Mouse (Mus musculus): ENCODE measurements around the gene Gapvd1. TPM values are rescaled to one million over a fixed set of nuclear protein-coding genes. Genes with fewer than 3 reads are reported as not detected.
"Not testable (repeated sequence)": the region's sequence is repeated elsewhere in the genome, so short reads cannot be mapped to it uniquely, and the experiment has no call there.

Gene Gapvd1
- polyA plus RNA-seq, 1 experiment from 2014 or later = 78.5 TPM

DNA sequence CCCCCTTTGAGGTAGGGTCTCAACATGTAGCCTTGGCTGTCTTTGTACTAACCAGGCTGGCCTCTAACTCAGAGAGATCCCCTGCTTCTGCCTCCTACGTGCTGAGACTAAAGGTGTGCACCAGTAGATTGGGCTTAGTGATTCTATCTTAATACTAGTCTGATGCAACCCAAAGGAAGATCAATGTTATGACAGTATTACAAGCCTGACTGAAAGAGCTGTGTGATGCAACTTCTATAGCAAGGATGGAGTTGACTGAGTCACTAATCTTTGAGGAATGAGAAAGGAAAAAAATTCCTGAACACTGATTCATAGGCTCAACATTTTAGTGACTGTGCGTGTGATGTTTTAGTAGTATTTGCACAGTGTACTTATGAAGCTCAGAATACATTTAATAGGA is 15.0 kb upstream of the Gapvd1 start:
- Histone ChIP-seq H3K36me3 (peaks cover 24% of the 10 kb centered on the region), H3K4me2 (peak overlapping the region; percentile 49; the same call in 1 of the 2 replicates), H3K9me3 (replicated peaks) (no peaks in the 10 kb centered on the region), H3K4me1 (replicated peaks) (peaks cover 25% of the 10 kb centered on the region), H3K27me3 (replicated peaks) (no peaks in the 10 kb centered on the region), H3K4me3 (0 out of 2 replicates have a peak overlapping the region, but pooled peaks have one; percentile 96), H3K9ac (no peak overlapping the region), H3K27ac (ENCODE audit: poor library complexity, severe bottlenecking) (no peak overlapping the region)
- WGBS = 83% methylated on average over 2 of the region's 2 CpGs
- no peak for ATAC-seq (ENCODE audit: insufficient number of reproducible peaks, low FRiP score)

GRCm38 (mm10) chr2:34764801-34765200 is 9.8 kb upstream of the Gapvd1 start:
- H3K27ac ChIP-seq (ENCODE audit: poor library complexity, severe bottlenecking) = no peak overlapping the region
- no peak overlapping the region for H3K9ac ChIP-seq
- 88% methylated on average over 5 of the region's 12 CpGs for WGBS
- no peak for ATAC-seq (ENCODE audit: insufficient number of reproducible peaks, low FRiP score)
- no peaks in the 10 kb centered on the region for H3K4me1 ChIP-seq (replicated peaks)
- no peak overlapping the region for H3K4me3 ChIP-seq
- no peaks in the 10 kb centered on the region for H3K27me3 ChIP-seq (replicated peaks)
- H3K9me3 ChIP-seq (replicated peaks) = no peaks in the 10 kb centered on the region
- no peak overlapping the region for H3K4me2 ChIP-seq
- H3K36me3 ChIP-seq = no peaks in the 10 kb centered on the region

DNA sequence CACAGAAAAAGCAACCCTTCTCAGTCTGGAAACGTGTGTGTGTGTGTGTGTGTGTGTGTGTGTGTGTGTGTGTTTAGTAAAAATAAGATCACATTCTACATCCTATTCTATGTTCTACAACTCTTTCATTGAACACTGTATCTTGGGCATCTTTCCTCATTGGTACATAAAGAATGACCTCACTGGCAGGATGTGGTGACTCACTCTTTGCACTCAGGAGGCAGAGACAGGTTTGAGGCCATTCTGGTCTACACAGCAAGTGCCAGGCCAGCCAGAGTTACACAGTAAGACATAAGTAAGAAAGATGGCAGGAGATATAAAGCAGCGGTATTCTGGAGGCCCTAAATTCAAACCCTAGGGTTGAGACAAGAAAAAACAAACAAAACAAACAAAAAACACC is 7.8 kb upstream of the Gapvd1 start:
- Histone ChIP-seq H3K27ac (ENCODE audit: poor library complexity, severe bottlenecking) (no peak overlapping the region), H3K9me3 (replicated peaks) (no peaks in the 10 kb centered on the region; the same call in 1 of the 2 replicates), H3K4me3 (no peak overlapping the region), H3K27me3 (replicated peaks) (no peaks in the 10 kb centered on the region), H3K4me2 (no peak overlapping the region), H3K36me3 (no peaks in the 10 kb centered on the region), H3K4me1 (replicated peaks) (no peaks in the 10 kb centered on the region), H3K9ac (no peak overlapping the region)
- WGBS = 55% methylated on average over 2 of the region's 2 CpGs
- ATAC-seq (ENCODE audit: insufficient number of reproducible peaks, low FRiP score) = no peak

- 52% methylated on average over 2 of the region's 2 CpGs for WGBS
- no peak overlapping the region for H3K4me2 ChIP-seq
- H3K27me3 ChIP-seq (replicated peaks) = no peaks in the 10 kb centered on the region
- H3K4me1 ChIP-seq (replicated peaks) = no peaks in the 10 kb centered on the region
- H3K27ac ChIP-seq (ENCODE audit: poor library complexity, severe bottlenecking) = no peak overlapping the region
- ATAC-seq (ENCODE audit: insufficient number of reproducible peaks, low FRiP score) = no peak
- no peaks in the 10 kb centered on the region for H3K36me3 ChIP-seq
- no peaks in the 10 kb centered on the region; the same call in 1 of the 2 replicates for H3K9me3 ChIP-seq (replicated peaks)
- H3K4me3 ChIP-seq = no peak overlapping the region
- H3K9ac ChIP-seq = no peak overlapping the region
These were observed 7.1 kb upstream of the Gapvd1 start for GRCm38 (mm10) chr2:34762174-34762573.

GRCm38 (mm10) chr2:34761272-34761671 is 6.2 kb upstream of the Gapvd1 start:
- H3K36me3 ChIP-seq; H3K27me3 ChIP-seq (replicated peaks); H3K9me3 ChIP-seq (replicated peaks); H3K27ac ChIP-seq (ENCODE audit: poor library complexity, severe bottlenecking); H3K4me3 ChIP-seq; H3K9ac ChIP-seq; H3K4me2 ChIP-seq; H3K4me1 ChIP-seq (replicated peaks); ATAC-seq (ENCODE audit: insufficient number of reproducible peaks, low FRiP score): not testable (repeated sequence)
- WGBS = 80% methylated on average over 5 of the region's 5 CpGs

DNA sequence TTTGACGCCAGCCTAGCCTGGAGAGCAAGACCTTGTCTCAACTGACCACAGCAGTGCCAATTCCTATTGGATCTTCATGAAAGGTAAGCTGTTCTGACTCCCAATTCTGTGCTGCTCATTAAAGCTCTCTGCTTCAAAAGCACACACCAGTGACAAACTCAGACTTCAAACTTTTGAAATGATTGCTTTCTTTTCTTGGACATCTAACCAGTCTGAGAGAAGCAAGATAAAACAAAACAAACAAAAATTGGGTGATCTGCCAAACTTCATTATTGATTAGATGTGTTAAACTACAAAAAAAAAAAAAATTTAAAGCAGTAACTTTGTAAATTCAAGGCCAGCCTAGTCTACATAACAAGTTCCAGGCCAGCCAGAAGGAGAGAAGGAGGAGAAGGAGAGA is 2.3 kb upstream of the Gapvd1 start:
- 66% methylated on average over 1 of the region's 1 CpGs for WGBS
- no peak for ATAC-seq (ENCODE audit: insufficient number of reproducible peaks, low FRiP score)

DNA sequence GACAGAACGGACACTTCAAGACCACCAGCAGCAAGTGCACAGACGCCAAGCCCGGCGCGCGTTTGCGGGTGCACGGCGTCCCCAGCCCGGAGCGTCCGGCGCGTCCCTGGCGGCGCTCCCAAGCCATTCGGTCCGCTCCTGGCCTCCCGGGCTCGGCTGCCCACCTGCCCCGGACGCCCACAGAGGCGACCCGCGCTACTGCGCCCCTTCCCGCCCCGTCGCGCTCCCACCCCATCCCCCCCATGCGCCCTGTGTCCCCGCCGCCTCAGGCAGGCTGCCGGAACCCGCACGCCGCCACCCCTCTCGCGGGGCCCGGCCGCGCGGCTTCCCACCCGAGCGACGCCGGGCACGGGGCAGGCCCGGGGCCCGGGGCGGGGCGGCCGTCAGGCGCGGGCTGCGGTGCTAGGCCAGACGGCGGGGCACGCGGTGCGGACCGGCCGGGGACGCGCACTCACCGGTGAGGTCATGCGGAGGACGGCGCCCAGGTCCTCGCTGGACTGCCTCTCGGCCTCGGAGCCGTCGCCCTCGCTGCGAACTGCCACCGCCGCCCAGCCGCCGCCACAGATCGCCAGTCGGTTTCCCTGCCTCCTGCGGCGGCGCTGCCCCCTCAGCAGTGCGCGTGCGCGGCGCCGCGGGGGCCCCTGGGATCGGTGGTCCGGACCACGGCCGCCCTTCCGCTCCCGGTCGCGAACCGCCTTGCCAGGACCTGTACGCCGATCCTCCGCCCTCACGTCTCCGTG is 1.1 kb downstream of the Gapvd1 start:
- no peaks in the 10 kb centered on the region; the same call in 1 of the 2 replicates for H3K9me3 ChIP-seq (replicated peaks)
- peak; percentile 93 for ATAC-seq (ENCODE audit: insufficient number of reproducible peaks, low FRiP score)
- peak overlapping the region; percentile 87 for H3K4me3 ChIP-seq
- WGBS = under 1% methylated on average over 99 of the region's 106 CpGs
- H3K27ac ChIP-seq (ENCODE audit: poor library complexity, severe bottlenecking) = peak overlapping the region; percentile 98
- no peaks in the 10 kb centered on the region for H3K36me3 ChIP-seq
- H3K4me2 ChIP-seq = peak overlapping the region; percentile 75
- H3K4me1 ChIP-seq (replicated peaks) = peaks cover 16% of the 10 kb centered on the region
- no peaks in the 10 kb centered on the region for H3K27me3 ChIP-seq (replicated peaks)
- peak overlapping the region; percentile 95 for H3K9ac ChIP-seq

More for the DNA sequence above, 2.3 kb upstream of the Gapvd1 start:
- Histone ChIP-seq H3K27me3 (replicated peaks) (no peaks in the 10 kb centered on the region), H3K36me3 (no peaks in the 10 kb centered on the region), H3K9me3 (replicated peaks) (no peaks in the 10 kb centered on the region; the same call in 1 of the 2 replicates), H3K27ac (ENCODE audit: poor library complexity, severe bottlenecking) (no peak overlapping the region), H3K4me2 (no peak overlapping the region), H3K4me3 (no peak overlapping the region), H3K4me1 (replicated peaks) (peaks cover 10% of the 10 kb centered on the region), H3K9ac (no peak overlapping the region)

GRCm38 (mm10) chr2:34750245-34750644 is 4.8 kb downstream of the Gapvd1 start:
- H3K27me3 ChIP-seq (replicated peaks) = no peaks in the 10 kb centered on the region
- no peaks in the 10 kb centered on the region for H3K9me3 ChIP-seq (replicated peaks)
- H3K4me1 ChIP-seq (replicated peaks) = peaks cover 15% of the 10 kb centered on the region
- H3K4me3 ChIP-seq = no peak overlapping the region
- no peak for ATAC-seq (ENCODE audit: insufficient number of reproducible peaks, low FRiP score)
- H3K4me2 ChIP-seq = no peak overlapping the region
- 61% methylated on average over 2 of the region's 2 CpGs for whole genome bisulfite sequencing
- H3K36me3 ChIP-seq = no peaks in the 10 kb centered on the region
- no peak overlapping the region for H3K9ac ChIP-seq
- no peak overlapping the region for H3K27ac ChIP-seq (ENCODE audit: poor library complexity, severe bottlenecking)

DNA sequence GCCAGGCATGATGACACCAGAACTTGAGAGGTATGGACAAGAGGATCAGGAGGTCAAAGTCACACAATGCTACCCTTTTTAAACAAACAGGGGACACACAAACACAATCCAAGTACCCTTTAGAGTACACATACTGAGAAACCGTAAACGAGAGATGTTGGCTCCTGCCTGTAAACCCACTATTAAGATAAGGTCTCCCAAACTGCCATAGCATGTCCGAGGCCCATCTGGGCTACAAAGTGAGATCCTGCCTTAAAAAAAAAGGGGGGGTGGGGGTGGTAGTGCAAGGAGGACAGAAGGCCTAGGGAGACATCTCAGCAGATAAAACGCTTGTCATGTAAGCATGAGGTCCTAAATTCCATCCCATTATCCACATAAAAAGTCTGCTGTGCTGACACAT is 6.6 kb downstream of the Gapvd1 start:
- Histone ChIP-seq H3K4me1 (replicated peaks) (peaks cover 11% of the 10 kb centered on the region), H3K4me3 (no peak overlapping the region), H3K4me2 (no peak overlapping the region), H3K9ac (no peak overlapping the region), H3K27me3 (replicated peaks) (no peaks in the 10 kb centered on the region), H3K36me3 (peaks cover 9% of the 10 kb centered on the region; the same call in 1 of the 2 replicates), H3K9me3 (replicated peaks) (no peaks in the 10 kb centered on the region), H3K27ac (ENCODE audit: poor library complexity, severe bottlenecking) (no peak overlapping the region)
- no peak for ATAC-seq (ENCODE audit: insufficient number of reproducible peaks, low FRiP score)
- WGBS = 87% methylated on average over 4 of the region's 4 CpGs

- Histone ChIP-seq H3K27ac (ENCODE audit: poor library complexity, severe bottlenecking) (no peak overlapping the region), H3K9me3 (replicated peaks) (no peaks in the 10 kb centered on the region), H3K4me1 (replicated peaks) (peaks cover 9% of the 10 kb centered on the region), H3K4me3 (no peak overlapping the region), H3K9ac (no peak overlapping the region), H3K36me3 (peaks cover 9% of the 10 kb centered on the region; the same call in 1 of the 2 replicates), H3K4me2 (no peak overlapping the region), H3K27me3 (replicated peaks) (no peaks in the 10 kb centered on the region)
- WGBS = 76% methylated on average over 2 of the region's 2 CpGs
- ATAC-seq (ENCODE audit: insufficient number of reproducible peaks, low FRiP score) = no peak
These were observed 9.4 kb downstream of the Gapvd1 start for GRCm38 (mm10) chr2:34745673-34746072.

DNA sequence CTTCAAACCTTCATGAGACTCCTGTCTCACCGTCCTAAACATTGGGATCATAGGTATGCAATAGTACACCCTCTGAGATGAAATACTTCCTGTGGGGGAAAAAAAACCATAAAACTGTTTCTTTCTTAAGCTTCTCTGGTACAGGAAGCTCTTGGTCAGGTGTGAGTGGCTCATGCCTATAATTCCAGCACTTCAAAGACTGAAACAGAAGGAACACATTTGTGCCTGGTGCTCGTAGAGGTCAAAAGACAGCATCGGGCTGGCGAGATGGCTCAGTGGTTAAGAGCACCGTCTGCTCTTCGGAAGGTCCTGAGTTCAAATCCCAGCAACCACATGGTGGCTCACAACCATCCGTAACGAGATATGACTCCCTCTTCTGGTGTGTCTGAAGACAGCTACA is 10.6 kb downstream of the Gapvd1 start:
- ATAC-seq (ENCODE audit: insufficient number of reproducible peaks, low FRiP score) = no peak
- H3K4me1 ChIP-seq (replicated peaks) = peaks cover 9% of the 10 kb centered on the region
- no peak overlapping the region for H3K4me3 ChIP-seq
- H3K36me3 ChIP-seq = peaks cover 9% of the 10 kb centered on the region; the same call in 1 of the 2 replicates
- H3K27me3 ChIP-seq (replicated peaks) = no peaks in the 10 kb centered on the region
- no peak overlapping the region for H3K9ac ChIP-seq
- 92% methylated on average over 8 of the region's 8 CpGs for WGBS
- no peak overlapping the region for H3K27ac ChIP-seq (ENCODE audit: poor library complexity, severe bottlenecking)
- H3K9me3 ChIP-seq (replicated peaks) = no peaks in the 10 kb centered on the region
- no peak overlapping the region for H3K4me2 ChIP-seq

DNA sequence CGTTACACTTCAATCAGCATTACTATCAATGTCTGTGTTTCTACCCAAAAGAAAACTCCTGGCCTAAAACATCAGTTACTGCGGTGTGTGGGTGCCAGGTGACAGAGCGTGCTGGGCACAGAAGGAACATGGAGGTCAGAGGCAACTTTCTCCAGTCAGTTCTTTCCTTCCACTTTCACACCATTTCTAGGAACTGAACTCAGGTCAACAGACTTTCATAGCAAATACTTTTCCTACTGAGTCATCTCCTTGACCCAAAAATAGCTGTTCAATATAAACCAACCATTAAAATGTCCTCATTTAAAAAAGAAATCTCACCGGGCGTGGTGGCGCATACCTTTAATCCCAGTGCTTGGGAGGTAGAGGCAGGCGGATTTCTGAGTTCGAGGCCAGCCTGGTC is 12.4 kb downstream of the Gapvd1 start:
- H3K9me3 ChIP-seq (replicated peaks) = no peaks in the 10 kb centered on the region
- no peak overlapping the region for H3K9ac ChIP-seq
- H3K4me1 ChIP-seq (replicated peaks) = peaks cover 9% of the 10 kb centered on the region
- no peak overlapping the region for H3K4me3 ChIP-seq
- no peak overlapping the region for H3K27ac ChIP-seq (ENCODE audit: poor library complexity, severe bottlenecking)
- no peak for ATAC-seq (ENCODE audit: insufficient number of reproducible peaks, low FRiP score)
- no peak overlapping the region for H3K4me2 ChIP-seq
- H3K27me3 ChIP-seq (replicated peaks) = no peaks in the 10 kb centered on the region
- WGBS = 85% methylated on average over 8 of the region's 8 CpGs
- peaks cover 9% of the 10 kb centered on the region; the same call in 1 of the 2 replicates for H3K36me3 ChIP-seq

All from heart, embryonic 12.5 days (tissue).